8 mouse cellular contexts compared by ENCODE assay signal in the genomic region with DNA sequence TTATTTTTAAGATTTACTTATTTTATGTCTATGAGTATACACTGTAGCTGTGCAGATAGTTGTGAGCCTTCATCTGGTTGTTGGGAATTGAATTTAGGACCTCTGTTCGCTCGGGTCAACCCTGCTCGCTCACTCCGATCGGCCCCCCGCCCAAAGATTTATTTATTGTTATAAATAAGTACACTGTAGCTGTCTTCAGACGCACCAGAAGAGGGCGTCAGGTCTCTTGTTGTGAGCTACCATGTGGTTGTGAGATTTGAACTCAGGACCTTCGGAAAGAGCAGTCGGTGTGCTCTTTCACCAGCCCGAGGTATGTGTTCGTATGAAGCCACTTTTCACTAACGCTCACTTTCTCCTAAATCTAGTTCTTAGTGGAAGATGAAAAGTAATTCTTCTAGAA. TPM values are rescaled to one million over a fixed set of nuclear protein-coding genes. Genes with fewer than 3 reads are reported as not detected.
DNase-seq lines count a peak whose midpoint lies in the region; ATAC-seq and TF ChIP-seq lines count a peak whose summit lies in the region.

No protein-coding gene starts in this region.

- no peak for TF ChIP-seq EP300 in liver, embryonic 14.5 days (IDR thresholded peaks at IDR 0.05; ENCODE audit: low read depth)

- H3K4me3 ChIP-seq in cortical plate, adult 2 months (ENCODE audit: insufficient read depth, low read length): peak overlapping the region; percentile 57; the same call in 1 of the 2 replicates
- peak overlapping the region; percentile 94 for H3K4me3 ChIP-seq in hindbrain, embryonic 14.5 days (replicated peaks; ENCODE audit: low read length)
- peak overlapping the region; percentile 55 to 66 for H3K4me3 ChIP-seq in liver, embryonic 14.5 days (ENCODE audit: insufficient read depth in 1 of 2, low read depth in 2 of 2, low read length in 2 of 2)
- peak overlapping the region; percentile 99 for H3K4me3 ChIP-seq in stomach, embryonic 14.5 days (ENCODE audit: low read depth, low read length)

- no peaks in the 10 kb centered on the region for H3K27me3 ChIP-seq in hindbrain, embryonic 14.5 days (ENCODE audit: control insufficient read depth, insufficient read depth, low read length)
- H3K27me3 ChIP-seq in liver, embryonic 14.5 days (ENCODE audit: control insufficient read depth, insufficient read depth, low read length): no peaks in the 10 kb centered on the region
- H3K27me3 ChIP-seq in stomach, embryonic 14.5 days (ENCODE audit: control insufficient read depth, insufficient read depth, low read length): no peaks in the 10 kb centered on the region

- TF ChIP-seq CTCF in cortical plate, adult 2 months (IDR thresholded peaks at IDR 0.05; ENCODE audit: extremely low read depth, insufficient read depth, low read length): no peak
- TF ChIP-seq CTCF in liver, embryonic 14.5 days (IDR thresholded peaks at IDR 0.05; ENCODE audit: low read depth): peak; percentile 58

- no peak for TF ChIP-seq POLR2A in cortical plate, adult 2 months (IDR thresholded peaks at IDR 0.05; ENCODE audit: extremely low read depth, insufficient read depth, low read length)

- no peaks in the 10 kb centered on the region for H3K9me3 ChIP-seq in hindbrain, embryonic 14.5 days (ENCODE audit: control insufficient read depth, low read length)
- no peaks in the 10 kb centered on the region for H3K9me3 ChIP-seq in liver, embryonic 14.5 days (ENCODE audit: control insufficient read depth, low read length)
- no peaks in the 10 kb centered on the region for H3K9me3 ChIP-seq in stomach, embryonic 14.5 days (ENCODE audit: control insufficient read depth, low read depth, low read length)

- H3K4me2 ChIP-seq in hindbrain, embryonic 14.5 days (replicated peaks): peak overlapping the region; percentile 57
- peak overlapping the region; percentile 89 for H3K4me2 ChIP-seq in liver, embryonic 14.5 days (ENCODE audit: low read depth)
- H3K4me2 ChIP-seq in stomach, embryonic 14.5 days (replicated peaks; ENCODE audit: low read depth, low read length): peak overlapping the region; percentile 58

- no peak for ATAC-seq in hindbrain, embryonic 14.5 days (ENCODE audit: low FRiP score)
- no peak for ATAC-seq in liver, embryonic 14.5 days (ENCODE audit: insufficient read depth)
- ATAC-seq in stomach, embryonic 14.5 days (ENCODE audit: insufficient number of reproducible peaks, insufficient read depth, low FRiP score, low read depth): no peak
- no peak for ATAC-seq in megakaryocyte progenitor cell, adult 5-6 weeks (replicated peaks; ENCODE audit: poor library complexity)

- peak; percentile 5 for DNase-seq in adrenal gland, postnatal 10 days
- DNase-seq in adrenal gland, postnatal 4 days (ENCODE audit: low spot score in 2 of 2): no peak
- peak; percentile 49 for DNase-seq in 3T3-L1 (ENCODE audit: low read depth, low spot score)
- no peak for DNase-seq in hindbrain, embryonic 14.5 days (ENCODE audit: low spot score)
- DNase-seq in liver, embryonic 14.5 days (ENCODE audit: low read depth in 3 of 3, low spot score in 3 of 3): peak; percentile 20 to 33 (median 26)

- peak overlapping the region; percentile 94 for H3K9ac ChIP-seq in hindbrain, embryonic 14.5 days
- H3K9ac ChIP-seq in liver, embryonic 14.5 days (replicated peaks): peak overlapping the region; percentile 74
- H3K9ac ChIP-seq in stomach, embryonic 14.5 days (replicated peaks; ENCODE audit: low read depth, low read length): peak overlapping the region; percentile 94; the same call in 1 of the 2 replicates

- no peak overlapping the region for H3K27ac ChIP-seq in cortical plate, adult 2 months (ENCODE audit: insufficient read depth, low read length)
- no peak overlapping the region for H3K27ac ChIP-seq in hindbrain, embryonic 14.5 days
- peak overlapping the region; percentile 81 for H3K27ac ChIP-seq in liver, embryonic 14.5 days
- no peak overlapping the region for H3K27ac ChIP-seq in stomach, embryonic 14.5 days (ENCODE audit: low read length)

- peaks cover 3% of the 10 kb centered on the region; the same call in 1 of the 2 replicates for H3K4me1 ChIP-seq in cortical plate, adult 2 months (ENCODE audit: control insufficient read depth, insufficient read depth, low read length)
- peaks cover 18% of the 10 kb centered on the region for H3K4me1 ChIP-seq in hindbrain, embryonic 14.5 days (replicated peaks; ENCODE audit: control insufficient read depth, insufficient read depth, low read length)
- peaks cover 11 to 12% of the 10 kb centered on the region in 2 experiments for H3K4me1 ChIP-seq in liver, embryonic 14.5 days (replicated peaks; ENCODE audit: control insufficient read depth in 2 of 2, insufficient read depth in 2 of 2, low read length in 1 of 2)
- 0 out of 2 replicates have a peak, but pooled peaks cover 3% of the 10 kb centered on the region for H3K4me1 ChIP-seq in stomach, embryonic 14.5 days (ENCODE audit: control insufficient read depth, insufficient read depth, low read length)

- H3K36me3 ChIP-seq in hindbrain, embryonic 14.5 days (replicated peaks; ENCODE audit: control insufficient read depth, insufficient read depth): peaks cover 35% of the 10 kb centered on the region
- peaks cover 3% of the 10 kb centered on the region; the same call in 1 of the 2 replicates for H3K36me3 ChIP-seq in liver, embryonic 14.5 days (replicated peaks; ENCODE audit: control insufficient read depth, insufficient read depth, low read depth)
- peaks cover 13% of the 10 kb centered on the region for H3K36me3 ChIP-seq in stomach, embryonic 14.5 days (ENCODE audit: control insufficient read depth, insufficient read depth, low read length)

- 46% methylated on average over 13 of the region's 13 CpGs for WGBS in hindbrain, embryonic 14.5 days
- 32% methylated on average over 13 of the region's 13 CpGs for WGBS in liver, embryonic 14.5 days (ENCODE audit: insufficient replicate concordance)
- 42% methylated on average over 13 of the region's 13 CpGs for WGBS in stomach, embryonic 14.5 days

RNA-seq across cellular contexts. Expression of gene Ankle2, which starts 0.8 kb away (rescaled TPM):
- total RNA-seq in adrenal gland, postnatal 10 days (2021): 10 to 100 TPM; 37.1 to 40.6 TPM
- 10 to 100 TPM; 47.2 to 48.3 TPM for total RNA-seq in adrenal gland, postnatal 4 days (2021)
- polyA plus RNA-seq in cortical plate, adult 2 months (2012; rRNA removed): 16.8 and 17.5 TPM in 2 replicates
- 26.1 and 27.8 TPM in 2 replicates for polyA plus RNA-seq in hindbrain, embryonic 14.5 days (2014; fragmentation: Nextera tagmentation; extraction: Ambion mirVana)
- 3.3 and 5.8 TPM in 2 replicates for polyA plus RNA-seq in liver, embryonic 14.5 days (2012; rRNA removed)
- polyA plus RNA-seq in liver, embryonic 14.5 days (2014; fragmentation: Nextera tagmentation; extraction: Ambion mirVana): 10.4 and 11.9 TPM in 2 replicates
- polyA plus RNA-seq in stomach, embryonic 14.5 days (2014; fragmentation: Nextera tagmentation; extraction: Ambion mirVana): 35.3 and 39.4 TPM in 2 replicates
- 40.9 and 44.1 TPM in 2 replicates for total RNA-seq in megakaryocyte progenitor cell, adult 5-6 weeks (2015)
- total RNA-seq in megakaryocyte progenitor cell, adult 5-6 weeks (2017): 52.5 and 52.6 TPM in 2 replicates

RNA-seq across cellular contexts. Expression of gene Pgam5, which starts 38.1 kb away (rescaled TPM):
- total RNA-seq in adrenal gland, postnatal 10 days (2021): 10 to 100 TPM; 41.4 to 42.7 TPM
- 10 to 100 TPM; 48.1 to 49.0 TPM for total RNA-seq in adrenal gland, postnatal 4 days (2021)
- 45.6 and 47.0 TPM in 2 replicates for polyA plus RNA-seq in cortical plate, adult 2 months (2012; rRNA removed)
- 108 and 109 TPM in 2 replicates for polyA plus RNA-seq in hindbrain, embryonic 14.5 days (2014; fragmentation: Nextera tagmentation; extraction: Ambion mirVana)
- polyA plus RNA-seq in liver, embryonic 14.5 days (2012; rRNA removed): 17.0 and 17.6 TPM in 2 replicates
- polyA plus RNA-seq in liver, embryonic 14.5 days (2014; fragmentation: Nextera tagmentation; extraction: Ambion mirVana): 26.3 and 31.4 TPM in 2 replicates
- 58.4 and 70.8 TPM in 2 replicates for polyA plus RNA-seq in stomach, embryonic 14.5 days (2014; fragmentation: Nextera tagmentation; extraction: Ambion mirVana)
- total RNA-seq in megakaryocyte progenitor cell, adult 5-6 weeks (2015): 42.9 and 47.8 TPM in 2 replicates
- total RNA-seq in megakaryocyte progenitor cell, adult 5-6 weeks (2017): 32.7 and 35.3 TPM in 2 replicates

RNA-seq across cellular contexts. Expression of gene Pxmp2, which starts 54.3 kb away (rescaled TPM):
- total RNA-seq in adrenal gland, postnatal 10 days (2021): 10 to 100 TPM; 26.8 to 46.1 TPM
- total RNA-seq in adrenal gland, postnatal 4 days (2021): 10 to 100 TPM; 12.9 to 16.3 TPM
- 11.2 and 11.4 TPM in 2 replicates for polyA plus RNA-seq in cortical plate, adult 2 months (2012; rRNA removed)
- 8.8 and 9.2 TPM in 2 replicates for polyA plus RNA-seq in hindbrain, embryonic 14.5 days (2014; fragmentation: Nextera tagmentation; extraction: Ambion mirVana)
- polyA plus RNA-seq in liver, embryonic 14.5 days (2012; rRNA removed): 13.6 and 16.0 TPM in 2 replicates
- polyA plus RNA-seq in liver, embryonic 14.5 days (2014; fragmentation: Nextera tagmentation; extraction: Ambion mirVana): 31.7 and 36.7 TPM in 2 replicates
- polyA plus RNA-seq in stomach, embryonic 14.5 days (2014; fragmentation: Nextera tagmentation; extraction: Ambion mirVana): 5.3 and 5.5 TPM in 2 replicates
- total RNA-seq in megakaryocyte progenitor cell, adult 5-6 weeks (2015): 9.8 and 13.5 TPM in 2 replicates
- 6.2 and 9.1 TPM in 2 replicates for total RNA-seq in megakaryocyte progenitor cell, adult 5-6 weeks (2017)

RNA-seq across cellular contexts. Expression of gene Pole, which starts 54.5 kb away (rescaled TPM):
- 10 to 100 TPM in 1 of 2 experiments, 1 to 10 TPM in 1; 7.6 to 12.0 TPM for total RNA-seq in adrenal gland, postnatal 10 days (2021)
- 10 to 100 TPM; 18.1 to 22.2 TPM for total RNA-seq in adrenal gland, postnatal 4 days (2021)
- 1.6 TPM in 2 replicates for polyA plus RNA-seq in cortical plate, adult 2 months (2012; rRNA removed)
- 8.2 and 9.8 TPM in 2 replicates for polyA plus RNA-seq in hindbrain, embryonic 14.5 days (2014; fragmentation: Nextera tagmentation; extraction: Ambion mirVana)
- polyA plus RNA-seq in liver, embryonic 14.5 days (2012; rRNA removed): 16.7 and 16.9 TPM in 2 replicates
- 18.8 and 19.5 TPM in 2 replicates for polyA plus RNA-seq in liver, embryonic 14.5 days (2014; fragmentation: Nextera tagmentation; extraction: Ambion mirVana)
- polyA plus RNA-seq in stomach, embryonic 14.5 days (2014; fragmentation: Nextera tagmentation; extraction: Ambion mirVana): 29.5 and 30.7 TPM in 2 replicates
- 61.4 and 77.1 TPM in 2 replicates for total RNA-seq in megakaryocyte progenitor cell, adult 5-6 weeks (2015)
- 40.5 and 41.6 TPM in 2 replicates for total RNA-seq in megakaryocyte progenitor cell, adult 5-6 weeks (2017)

RNA-seq across cellular contexts. Expression of gene Golga3, which starts 55.1 kb away (rescaled TPM):
- 10 to 100 TPM; 31.6 to 37.8 TPM for total RNA-seq in adrenal gland, postnatal 10 days (2021)
- total RNA-seq in adrenal gland, postnatal 4 days (2021): 10 to 100 TPM; 39.9 to 43.6 TPM
- polyA plus RNA-seq in cortical plate, adult 2 months (2012; rRNA removed): 19.6 and 20.6 TPM in 2 replicates
- polyA plus RNA-seq in hindbrain, embryonic 14.5 days (2014; fragmentation: Nextera tagmentation; extraction: Ambion mirVana): 28.2 and 30.6 TPM in 2 replicates
- polyA plus RNA-seq in liver, embryonic 14.5 days (2012; rRNA removed): 3.4 and 4.4 TPM in 2 replicates
- polyA plus RNA-seq in liver, embryonic 14.5 days (2014; fragmentation: Nextera tagmentation; extraction: Ambion mirVana): 5.7 and 7.4 TPM in 2 replicates
- 25.8 and 27.1 TPM in 2 replicates for polyA plus RNA-seq in stomach, embryonic 14.5 days (2014; fragmentation: Nextera tagmentation; extraction: Ambion mirVana)
- 11.9 and 13.7 TPM in 2 replicates for total RNA-seq in megakaryocyte progenitor cell, adult 5-6 weeks (2015)
- total RNA-seq in megakaryocyte progenitor cell, adult 5-6 weeks (2017): 21.4 and 22.6 TPM in 2 replicates

Comparison
In these comparisons a context has a peak if more than half of its experiments do, and no peak if none do; other contexts are left out.
1. DNase-seq: peak in adrenal gland, postnatal 10 days (single experiment), 3T3-L1 (single experiment) and liver, embryonic 14.5 days (3 of 3); none in adrenal gland, postnatal 4 days (0 of 2) and hindbrain, embryonic 14.5 days (single experiment).
2. Peak in every context shown above with its lines, with median percentiles within 50 percentile points of each other: H3K4me3 ChIP-seq, H3K4me2 ChIP-seq and H3K9ac ChIP-seq.